Mouse (Mus musculus) cerebellum, adult 11 months (tissue): ENCODE results near the gene Gm49368.
"Not testable (repeated sequence)": the region's sequence is repeated elsewhere in the genome, so short reads cannot be mapped to it uniquely, and the experiment has no call there.

Experiments
- DNase-seq: peaks from one replicate; pipeline ENCODE4 v3.0.0; 2022

Gm49368 gene

GRCm38 (mm10) chr7:128136927-128137326 lies 74.4 kb downstream of the Gm49368 start:
- DNase-seq: no peak

- DNase-seq: peak; percentile 8
Measured at GRCm38 (mm10) chr7:128139611-128140010, 77.1 kb downstream of the Gm49368 start.

GRCm38 (mm10) chr7:128150970-128151369 lies 88.5 kb downstream of the Gm49368 start:
- DNase-seq: no peak

GRCm38 (mm10) chr7:128154076-128154475 lies 91.6 kb downstream of the Gm49368 start, which contains the start of gene Itgad:
TSS of gene Itgad (plus strand) at chr7:128154376.
- no peak for DNase-seq

GRCm38 (mm10) chr7:128154924-128155323 lies 92.4 kb downstream of the Gm49368 start:
- no peak for DNase-seq

- DNase-seq: not testable (repeated sequence)
Measured at GRCm38 (mm10) chr7:128158688-128159354, 96.3 kb downstream of the Gm49368 start.

GRCm38 (mm10) chr7:128164001-128164400 lies 101.5 kb downstream of the Gm49368 start:
- DNase-seq: no peak

GRCm38 (mm10) chr7:128166391-128166790 lies 103.9 kb downstream of the Gm49368 start:
- DNase-seq: no peak

GRCm38 (mm10) chr7:128169996-128170395 lies 107.5 kb downstream of the Gm49368 start:
- DNase-seq: no peak
